Mouse (Mus musculus) limb, embryonic 13.5 days (tissue): ENCODE results near the gene Gm11096. TPM values are rescaled to one million over a fixed set of nuclear protein-coding genes. Genes with fewer than 3 reads are reported as not detected.

Experiments used
- ATAC-seq: fragments of 200-750 bp; cut with Nextera tagmentation; 2 replicates; pipeline ENCODE4 v1.8.0; 2017; ENCODE audit warnings: low read depth, moderate number of reproducible peaks, moderate TSS enrichment; ENCODE audit not compliant: low FRiP score
- H3K27ac ChIP-seq: fragments of 300-500 bp; sonication (generic); 2 replicates; pipeline ENCODE4 v1.5.1; 2015; ENCODE audit warnings: inconsistent platforms, mild to moderate bottlenecking, moderate library complexity
- H3K27me3 ChIP-seq: fragments of 300-500 bp; sonication (generic); 2 replicates; pipeline ENCODE4 v1.6.1; 2015; ENCODE audit warnings: mild to moderate bottlenecking, inconsistent platforms
- H3K36me3 ChIP-seq: fragments of 300-500 bp; sonication (generic); 2 replicates; pipeline ENCODE4 v1.6.1; 2015; ENCODE audit warnings: inconsistent platforms, mild to moderate bottlenecking, moderate library complexity
- H3K4me1 ChIP-seq: fragments of 300-500 bp; sonication (generic); 2 replicates; pipeline ENCODE4 v1.6.1; 2015; ENCODE audit warnings: inconsistent platforms
- H3K4me2 ChIP-seq: fragments of 300-500 bp; sonication (generic); replicated peaks from 2 replicates; pipeline ENCODE4 v1.6.1; 2015; ENCODE audit warnings: inconsistent platforms, mild to moderate bottlenecking, moderate library complexity
- H3K4me3 ChIP-seq: fragments of 300-500 bp; sonication (generic); 2 replicates; pipeline ENCODE4 v1.5.1; 2015; ENCODE audit warnings: moderate library complexity, mild to moderate bottlenecking, inconsistent platforms
- H3K9ac ChIP-seq: fragments of 300-500 bp; sonication (generic); 2 replicates; pipeline ENCODE4 v1.6.1; 2015; ENCODE audit warnings: mild to moderate bottlenecking, inconsistent platforms
- H3K9me3 ChIP-seq: fragments of 300-500 bp; sonication (generic); 2 replicates; pipeline ENCODE4 v1.6.1; 2016; ENCODE audit warnings: inconsistent platforms
- WGBS: fragments of 180-500 bp; shearing (Covaris S2); methylation state at CpG from one replicate; pipeline ENCODE4 v1.1.7; 2015; 5-methylcytosine and 5-hydroxymethylcytosine counted together
- polyA plus RNA-seq: library from polyadenylated mRNA; unstranded; fragments of >200 nt; fragmentation: Nextera tagmentation; extraction: Ambion mirVana; gene quantifications from 2 replicates; pipeline ENCODE4 v1.2.1, GENCODE M21; 2015

The Gm11096 gene
- polyA plus RNA-seq, 1 experiment from 2014 or later: not detected

GRCm38 (mm10) chr17:81486388-81486787 is 44.8 kb downstream of the Gm11096 start:
- no peak overlapping the region for H3K27ac ChIP-seq
- no peaks in the 10 kb centered on the region for H3K9me3 ChIP-seq
- H3K27me3 ChIP-seq: no peaks in the 10 kb centered on the region
- no peak overlapping the region for H3K4me3 ChIP-seq
- ATAC-seq: no peak
- H3K4me2 ChIP-seq: no peak overlapping the region
- no peak overlapping the region for H3K9ac ChIP-seq
- no peaks in the 10 kb centered on the region for H3K4me1 ChIP-seq
- 88% methylated on average over 1 of the region's 1 CpGs for WGBS
- no peaks in the 10 kb centered on the region for H3K36me3 ChIP-seq
